Mouse (Mus musculus) embryonic facial prominence, embryonic 11.5 days (tissue): ENCODE measurements around the gene Slc2a4. TPM values are rescaled to one million over a fixed set of nuclear protein-coding genes. Genes with fewer than 3 reads are reported as not detected.

Experiments
- ATAC-seq: fragments of 200-750 bp; cut with Nextera tagmentation; replicated peaks from 2 replicates; pipeline ENCODE4 v1.8.0; 2017; ENCODE audit warnings: low read depth; ENCODE audit not compliant: insufficient number of reproducible peaks, low FRiP score, low TSS enrichment
- DNase-seq: peaks from one replicate; pipeline ENCODE4 v3.0.0-alpha.2; 2015; ENCODE audit warnings: low spot score
- H3K27ac ChIP-seq: fragments of 300-500 bp; sonication (generic); replicated peaks from 2 replicates; pipeline ENCODE4 v1.5.1; 2014; ENCODE audit warnings: mild to moderate bottlenecking, low read depth, low read length, control low read depth
- H3K27me3 ChIP-seq: fragments of 300-500 bp; sonication (generic); 2 replicates; pipeline ENCODE4 v1.6.1; 2014; ENCODE audit warnings: mild to moderate bottlenecking, low read length, moderate library complexity, mixed read lengths; ENCODE audit not compliant: control insufficient read depth, insufficient read depth
- H3K36me3 ChIP-seq: fragments of 300-500 bp; sonication (generic); replicated peaks from 2 replicates; pipeline ENCODE4 v1.6.1; 2014; ENCODE audit warnings: low read depth, mild to moderate bottlenecking, low read length, moderate library complexity, mixed read lengths; ENCODE audit not compliant: control insufficient read depth, insufficient read depth
- H3K4me1 ChIP-seq: fragments of 300-500 bp; sonication (generic); 2 replicates; pipeline ENCODE4 v1.6.1; 2014; ENCODE audit warnings: low read length, mixed read lengths; ENCODE audit not compliant: control insufficient read depth, insufficient read depth
- H3K4me2 ChIP-seq: fragments of 300-500 bp; sonication (generic); 2 replicates; pipeline ENCODE4 v1.6.1; 2014; ENCODE audit warnings: low read depth, mild to moderate bottlenecking, control low read depth, low read length, moderate library complexity
- H3K4me3 ChIP-seq: fragments of 300-500 bp; sonication (generic); 2 replicates; pipeline ENCODE4 v1.5.1; 2014; ENCODE audit warnings: low read depth, low read length, control low read depth
- H3K9ac ChIP-seq: fragments of 300-500 bp; sonication (generic); replicated peaks from 2 replicates; pipeline ENCODE4 v1.6.1; 2014; ENCODE audit warnings: mild to moderate bottlenecking, control low read depth, low read length
- H3K9me3 ChIP-seq: fragments of 300-500 bp; sonication (generic); replicated peaks from 2 replicates; pipeline ENCODE4 v1.6.1; 2016; ENCODE audit warnings: mild to moderate bottlenecking, low read length, inconsistent platforms, mixed read lengths; ENCODE audit not compliant: control insufficient read depth
- whole genome bisulfite sequencing: fragments of 180-500 bp; shearing (Covaris S2); extraction: QIAGEN DNeasy Blood & Tissue Kit; methylation state at CpG from one replicate; pipeline ENCODE4 v1.1.7; 2014; 5-methylcytosine and 5-hydroxymethylcytosine counted together
- polyA plus RNA-seq: library from polyadenylated mRNA; unstranded; fragments of >200 nt; fragmentation: Nextera tagmentation; extraction: Ambion mirVana; gene quantifications from 2 replicates; pipeline ENCODE4 v1.2.1, GENCODE M21; 2014

The Slc2a4 gene
- polyA plus RNA-seq, 1 experiment from 2014 or later, result 20.2 TPM

DNA sequence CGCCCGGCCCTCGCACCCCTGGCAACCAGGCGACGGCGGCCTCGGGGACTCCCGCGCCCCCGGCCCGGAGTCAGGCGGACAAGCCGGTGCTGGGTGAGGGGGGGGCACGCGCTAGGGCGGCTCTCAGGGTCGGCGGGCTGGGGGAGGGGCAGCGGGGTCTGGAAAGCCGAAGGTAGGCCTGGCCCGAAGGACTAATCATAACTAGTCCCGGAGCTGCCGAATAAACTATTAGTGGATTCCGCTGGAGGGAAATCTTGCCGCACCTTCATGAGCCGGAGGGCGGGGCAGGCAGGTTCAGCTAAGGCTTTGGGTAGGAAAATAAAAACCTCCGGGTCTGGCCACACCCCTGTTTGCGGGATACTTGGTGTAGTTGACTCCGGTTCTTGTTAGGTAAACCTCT lies 11.8 kb downstream of the Slc2a4 start:
- H3K9me3 ChIP-seq, result no peaks in the 10 kb centered on the region
- DNase-seq (peak; percentile 37), ATAC-seq (no peak; the same call in 1 of the 2 replicates)
- peak overlapping the region; percentile 58 for H3K4me3 ChIP-seq
- peaks cover 6% of the 10 kb centered on the region for H3K4me1 ChIP-seq
- H3K4me2 ChIP-seq, result peak overlapping the region; percentile 100
- 2% methylated on average over 30 of the region's 30 CpGs for WGBS
- H3K27ac ChIP-seq, result no peak overlapping the region; the same call in 1 of the 2 replicates
- H3K36me3 ChIP-seq, result no peaks in the 10 kb centered on the region
- peak overlapping the region; percentile 70 for H3K9ac ChIP-seq
- 0 out of 2 replicates have a peak, but pooled peaks cover 2% of the 10 kb centered on the region for H3K27me3 ChIP-seq

- H3K9me3 ChIP-seq, result no peaks in the 10 kb centered on the region
- no peak within 1 kb of the TSS; the same call in 1 of the 2 replicates for H3K27ac ChIP-seq
- 1% methylated on average over 52 of the region's 62 CpGs for WGBS
- H3K4me2 ChIP-seq, result peak within 1 kb of the TSS; percentile 100
- DNase-seq (peak; percentile 96), ATAC-seq (peak; percentile 87)
- H3K27me3 ChIP-seq, result 0 out of 2 replicates have a peak, but pooled peaks cover 2% of the 10 kb centered on the region
- H3K4me1 ChIP-seq, result peaks cover 6% of the 10 kb centered on the region
- peak within 1 kb of the TSS; percentile 70 for H3K9ac ChIP-seq
- H3K4me3 ChIP-seq, result peak within 1 kb of the TSS; percentile 58
- H3K36me3 ChIP-seq, result no peaks in the 10 kb centered on the region
These were observed 12.7 kb downstream of the Slc2a4 start, which contains the start of gene Ybx2 for GRCm38 (mm10) chr11:69935137-69935879. Ybx2 (plus strand) TSS chr11:69935796.

- Histone ChIP-seq H3K9ac (no peak overlapping the region; the same call in 1 of the 2 replicates), H3K27ac (no peak overlapping the region), H3K4me2 (no peak overlapping the region; the same call in 1 of the 2 replicates), H3K4me1 (peaks cover 6% of the 10 kb centered on the region), H3K9me3 (no peaks in the 10 kb centered on the region), H3K36me3 (no peaks in the 10 kb centered on the region), H3K4me3 (peak overlapping the region; percentile 58; the same call in 1 of the 2 replicates), H3K27me3 (0 out of 2 replicates have a peak, but pooled peaks cover 2% of the 10 kb centered on the region)
- ATAC-seq (no peak), DNase-seq (no peak)
- WGBS, result 21% methylated on average over 6 of the region's 6 CpGs
These were observed 13.3 kb downstream of the Slc2a4 start for GRCm38 (mm10) chr11:69934681-69935080.

- Histone ChIP-seq H3K36me3 (no peaks in the 10 kb centered on the region), H3K9me3 (no peaks in the 10 kb centered on the region), H3K4me2 (0 out of 2 replicates have a peak overlapping the region, but pooled peaks have one; percentile 36), H3K27ac (no peak overlapping the region), H3K4me1 (peaks cover 6% of the 10 kb centered on the region), H3K9ac (no peak overlapping the region), H3K4me3 (peak overlapping the region; percentile 5; the same call in 1 of the 2 replicates), H3K27me3 (0 out of 2 replicates have a peak, but pooled peaks cover 2% of the 10 kb centered on the region)
- DNase-seq (peak; percentile 96), ATAC-seq (no peak)
- under 1% methylated on average over 18 of the region's 18 CpGs for WGBS
These were observed 13.8 kb downstream of the Slc2a4 start for GRCm38 (mm10) chr11:69934169-69934568.

GRCm38 (mm10) chr11:69933066-69933465 lies 14.9 kb downstream of the Slc2a4 start:
- WGBS, result 78% methylated on average over 4 of the region's 4 CpGs
- Histone ChIP-seq H3K36me3 (no peaks in the 10 kb centered on the region), H3K9me3 (no peaks in the 10 kb centered on the region), H3K4me2 (no peak overlapping the region), H3K27me3 (0 out of 2 replicates have a peak, but pooled peaks cover 2% of the 10 kb centered on the region), H3K4me1 (peaks cover 6% of the 10 kb centered on the region), H3K9ac (no peak overlapping the region), H3K27ac (no peak overlapping the region), H3K4me3 (no peak overlapping the region)
- DNase-seq, result no peak
- ATAC-seq, result no peak

GRCm38 (mm10) chr11:69932254-69932653 lies 15.7 kb downstream of the Slc2a4 start:
- Histone ChIP-seq H3K27ac (no peak overlapping the region), H3K9me3 (no peaks in the 10 kb centered on the region), H3K4me2 (no peak overlapping the region), H3K9ac (no peak overlapping the region), H3K27me3 (0 out of 2 replicates have a peak, but pooled peaks cover 2% of the 10 kb centered on the region), H3K4me3 (no peak overlapping the region), H3K4me1 (peaks cover 6% of the 10 kb centered on the region), H3K36me3 (no peaks in the 10 kb centered on the region)
- WGBS, result 35% methylated on average over 3 of the region's 3 CpGs
- DNase-seq, result no peak
- no peak for ATAC-seq

DNA sequence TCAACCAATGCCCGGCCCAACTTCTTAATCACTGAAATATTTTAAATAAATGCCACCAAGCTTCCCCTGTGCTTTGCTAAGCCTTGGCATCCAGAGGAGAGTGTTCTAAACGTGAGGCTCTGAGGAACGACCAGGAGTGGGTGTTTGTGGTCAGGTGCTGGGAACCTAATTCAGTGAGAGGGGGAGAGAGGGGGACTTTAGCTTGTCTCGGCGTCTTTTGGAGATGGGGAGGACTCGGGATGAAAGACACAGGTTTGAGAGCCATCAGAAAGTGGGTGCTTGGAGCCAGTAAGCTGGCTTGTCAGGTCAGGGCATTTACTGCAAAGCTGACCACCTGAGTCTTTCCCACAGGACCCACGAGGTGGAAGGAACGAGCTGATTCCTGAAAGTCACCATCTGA lies 16.2 kb downstream of the Slc2a4 start:
- ATAC-seq, result no peak

DNA sequence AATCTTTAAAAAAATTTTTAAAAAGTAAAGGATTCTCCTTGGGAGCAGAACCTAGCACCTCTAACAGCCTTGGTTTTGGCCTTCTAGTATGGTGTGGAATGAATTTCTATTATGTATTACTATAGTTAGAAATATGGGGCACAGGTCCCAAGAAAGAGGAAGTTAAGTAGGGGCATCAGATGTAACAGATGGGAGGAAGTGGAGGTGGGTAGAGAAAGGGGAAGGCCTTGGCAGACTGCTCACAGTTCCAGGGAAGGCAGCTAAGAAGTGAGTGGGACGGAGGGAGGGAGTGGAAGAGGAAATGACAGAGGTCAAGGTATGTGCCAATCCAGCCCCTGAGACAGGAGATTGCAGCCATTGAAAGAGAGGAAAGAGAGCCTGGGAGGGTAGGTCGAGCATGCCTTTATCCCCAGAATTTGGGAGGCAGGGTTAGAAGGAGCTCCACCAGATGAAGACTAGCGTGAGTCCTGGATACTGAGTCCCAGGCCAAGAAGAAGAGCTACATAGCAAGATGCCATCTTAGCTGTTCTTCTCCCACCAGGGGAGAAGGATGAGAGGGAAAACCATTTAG lies 16.9 kb downstream of the Slc2a4 start:
- ATAC-seq (no peak), DNase-seq (no peak)
- no peak overlapping the region for H3K4me3 ChIP-seq
- 72% methylated on average over 3 of the region's 3 CpGs for WGBS
- H3K36me3 ChIP-seq, result no peaks in the 10 kb centered on the region
- no peak overlapping the region for H3K4me2 ChIP-seq
- peaks cover 3% of the 10 kb centered on the region for H3K4me1 ChIP-seq
- no peak overlapping the region for H3K9ac ChIP-seq
- H3K27ac ChIP-seq, result no peak overlapping the region
- H3K27me3 ChIP-seq, result 0 out of 2 replicates have a peak, but pooled peaks cover 2% of the 10 kb centered on the region
- no peaks in the 10 kb centered on the region for H3K9me3 ChIP-seq

More for the DNA sequence above, 16.2 kb downstream of the Slc2a4 start:
- H3K27me3 ChIP-seq, result 0 out of 2 replicates have a peak, but pooled peaks cover 2% of the 10 kb centered on the region
- peaks cover 6% of the 10 kb centered on the region for H3K4me1 ChIP-seq
- no peak for DNase-seq
- H3K9ac ChIP-seq, result no peak overlapping the region
- H3K9me3 ChIP-seq, result no peaks in the 10 kb centered on the region
- H3K27ac ChIP-seq, result no peak overlapping the region
- 75% methylated on average over 8 of the region's 8 CpGs for whole genome bisulfite sequencing
- H3K36me3 ChIP-seq, result no peaks in the 10 kb centered on the region
- H3K4me3 ChIP-seq, result no peak overlapping the region
- no peak overlapping the region for H3K4me2 ChIP-seq
